Mouse (Mus musculus) neutrophil, adult 5-6 weeks (primary cell): ENCODE results near the gene Prss50. TPM values are rescaled to one million over a fixed set of nuclear protein-coding genes. Genes with fewer than 3 reads are reported as not detected.

ENCODE experiments used
- ATAC-seq: fragments of 151-379, 151-347 bp; 2 replicates; pipeline ENCODE4 v1.8.0; 2017; ENCODE audit warnings: mild to moderate bottlenecking, moderate TSS enrichment; ENCODE audit not compliant: insufficient number of reproducible peaks, poor library complexity, low FRiP score, severe bottlenecking; ENCODE audit errors: extremely low read depth
- total RNA-seq: library from RNA; stranded (forward); fragments of 200-1000 nt; gene quantifications from 2 replicates; pipeline ENCODE4 v1.2.3, GENCODE M21; 2017

Gene Prss50
- total RNA-seq, 1 experiment from 2014 or later, result not detected

DNA sequence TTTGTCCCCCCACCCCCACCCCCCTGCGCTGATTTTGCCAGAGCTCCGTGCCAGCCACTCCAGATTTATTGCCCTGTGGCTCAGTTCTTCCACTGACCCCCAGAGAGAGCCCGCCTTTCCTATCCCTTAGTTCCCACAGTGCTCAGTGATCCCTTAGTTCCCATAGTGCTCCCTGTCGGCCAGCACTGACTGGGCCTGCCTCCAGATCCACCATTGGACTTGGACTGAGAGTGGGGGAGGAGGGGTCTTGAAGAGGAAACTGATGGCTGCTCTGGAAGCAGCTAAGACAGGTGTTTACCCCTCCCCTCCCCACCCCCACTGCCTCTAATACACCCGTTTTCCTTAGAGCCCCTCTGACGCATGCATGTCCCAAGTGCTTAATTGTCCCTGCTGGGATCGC is 38.2 kb downstream of the Prss50 start:
- no peak for ATAC-seq

- peak; percentile 28; the same call in 1 of the 2 replicates for ATAC-seq
Observed at GRCm38 (mm10) chr9:110896595-110896994, 38.8 kb downstream of the Prss50 start.

- no peak for ATAC-seq
Observed at GRCm38 (mm10) chr9:110899451-110900008, 41.8 kb downstream of the Prss50 start.

- ATAC-seq, result no peak
Observed at GRCm38 (mm10) chr9:110901204-110901603, 43.4 kb downstream of the Prss50 start.

- ATAC-seq, result no peak
Observed at GRCm38 (mm10) chr9:110902271-110902670, 44.5 kb downstream of the Prss50 start.

GRCm38 (mm10) chr9:110907201-110907837 is 49.6 kb downstream of the Prss50 start:
- ATAC-seq, result peak; percentile 23; the same call in 1 of the 2 replicates

GRCm38 (mm10) chr9:110907838-110908630 is 50.3 kb downstream of the Prss50 start:
- no peak for ATAC-seq

GRCm38 (mm10) chr9:110908631-110909016 is 50.9 kb downstream of the Prss50 start:
- no peak for ATAC-seq

GRCm38 (mm10) chr9:110909371-110909967 is 51.7 kb downstream of the Prss50 start:
- ATAC-seq, result no peak

Other genes starting within 250 kb of the Prss50 start
- 13.8 and 14.0 TPM in 2 replicates for gene Nradd, start 233.5 kb upstream of the Prss50 start, total RNA-seq
- 110 and 138 TPM in 2 replicates for gene Nbeal2, start 203.8 kb upstream of the Prss50 start, total RNA-seq
- 123 and 125 TPM in 2 replicates for gene Ccdc12, start 201.5 kb upstream of the Prss50 start, total RNA-seq
- not detected in 2 replicates for gene Myl3, start 116.1 kb upstream of the Prss50 start, total RNA-seq
- not detected in 2 replicates for gene Pth1r, start 110.8 kb upstream of the Prss50 start, total RNA-seq
- not detected in 2 replicates for gene Prss42, start 59.8 kb upstream of the Prss50 start, total RNA-seq
- not detected in 2 replicates for gene Prss44, start 44.0 kb upstream of the Prss50 start, total RNA-seq
- not detected in 2 replicates for gene Prss43, start 31.3 kb upstream of the Prss50 start, total RNA-seq
- not detected in 2 replicates for gene Prss45, start 23.4 kb upstream of the Prss50 start, total RNA-seq
- not detected in 2 replicates for gene Prss46, start 13.5 kb upstream of the Prss50 start, total RNA-seq
- 16.4 and 18.2 TPM in 2 replicates for gene Als2cl, start 21.9 kb downstream of the Prss50 start, total RNA-seq
- gene Tmie, start 22.1 kb downstream of the Prss50 start, total RNA-seq, result 2.6 and 2.9 TPM in 2 replicates
- gene Fam240a, start 58.9 kb downstream of the Prss50 start, total RNA-seq, result 1.4 TPM in 1 of 2 replicates, not detected in the other
- 0.49 and 1.0 TPM in 2 replicates for gene Tdgf1, start 88.2 kb downstream of the Prss50 start, total RNA-seq
- not detected in 2 replicates for gene Lrrc2, start 93.6 kb downstream of the Prss50 start, total RNA-seq
- not detected in 2 replicates for gene Rtp3, start 132.6 kb downstream of the Prss50 start, total RNA-seq
- 19.4 and 33.3 TPM in 2 replicates for gene Ltf, start 161.3 kb downstream of the Prss50 start, total RNA-seq
- gene Ccrl2, start 199.6 kb downstream of the Prss50 start, total RNA-seq, result 12.0 and 12.5 TPM in 2 replicates